Mouse (Mus musculus): Measurements from ENCODE around the gene Ell.

DNA sequence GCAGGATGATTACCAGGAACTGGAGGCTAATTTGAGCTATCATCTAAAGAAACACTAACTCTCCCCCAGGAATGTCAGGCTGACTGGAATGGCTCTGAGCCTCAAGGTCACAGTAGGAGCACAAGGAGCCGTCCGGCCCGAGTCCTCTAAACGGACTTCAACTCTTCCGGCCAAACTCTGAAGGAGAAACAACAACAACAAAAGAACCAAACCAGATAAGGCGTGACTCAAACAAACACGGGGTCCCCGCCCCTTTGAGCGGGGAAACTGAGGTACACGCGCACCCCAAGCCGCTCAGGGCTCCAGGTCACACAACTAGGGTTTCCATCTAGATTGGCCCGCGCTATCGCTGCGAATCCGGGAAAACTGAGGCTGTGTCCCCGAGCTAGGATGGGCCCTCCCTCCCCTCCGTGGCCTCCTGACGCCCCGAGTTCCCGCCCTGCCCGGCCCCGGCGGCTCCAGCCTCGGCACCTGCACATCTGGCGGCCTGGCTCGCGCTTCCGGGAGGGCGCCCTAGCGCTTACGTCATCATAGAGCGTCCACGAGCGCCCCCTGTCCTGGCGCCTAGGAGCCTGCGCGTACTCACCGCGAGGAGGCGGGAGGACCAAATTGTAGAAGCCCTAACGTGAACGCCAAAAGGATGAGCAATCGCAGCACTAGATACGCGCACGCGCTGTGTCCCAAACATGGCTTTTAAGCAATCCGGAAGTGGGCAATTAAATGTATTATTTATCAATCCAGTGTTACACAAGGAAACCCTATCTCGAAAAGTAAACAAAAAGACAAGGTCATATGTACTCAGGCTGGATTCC, 16.5 kb upstream of the Ell start:
- TF ChIP-seq GATA1 (IDR thresholded peaks at IDR 0.05; ENCODE audit: low read length) (no peak), TAL1 (IDR thresholded peaks at IDR 0.05; ENCODE audit: low read length) (no peak)

All from erythroblast, embryonic 14.5 days (primary cell).